Mouse (Mus musculus) 416B (cell line): ENCODE results near the gene Psmd2.
"Not testable (repeated sequence)": the region's sequence is repeated elsewhere in the genome, so short reads cannot be mapped to it uniquely, and the experiment has no call there.

Experiments
- DNase-seq: peaks from one replicate; pipeline ENCODE4 v3.0.0; 2011; ENCODE audit warnings: low read depth

The Psmd2 gene

GRCm38 (mm10) chr16:20657661-20658060 lies 6.2 kb downstream of the Psmd2 start:
- no peak for DNase-seq

- not testable (repeated sequence) for DNase-seq
These were observed 16.6 kb downstream of the Psmd2 start, which contains the start of gene Eif4g1 for GRCm38 (mm10) chr16:20668013-20668412. TSS of gene Eif4g1 (plus strand) at chr16:20668313.

GRCm38 (mm10) chr16:20670291-20670690 lies 18.8 kb downstream of the Psmd2 start:
- DNase-seq: no peak

GRCm38 (mm10) chr16:20671886-20672285 lies 20.4 kb downstream of the Psmd2 start:
- peak; percentile 84 for DNase-seq

DNA sequence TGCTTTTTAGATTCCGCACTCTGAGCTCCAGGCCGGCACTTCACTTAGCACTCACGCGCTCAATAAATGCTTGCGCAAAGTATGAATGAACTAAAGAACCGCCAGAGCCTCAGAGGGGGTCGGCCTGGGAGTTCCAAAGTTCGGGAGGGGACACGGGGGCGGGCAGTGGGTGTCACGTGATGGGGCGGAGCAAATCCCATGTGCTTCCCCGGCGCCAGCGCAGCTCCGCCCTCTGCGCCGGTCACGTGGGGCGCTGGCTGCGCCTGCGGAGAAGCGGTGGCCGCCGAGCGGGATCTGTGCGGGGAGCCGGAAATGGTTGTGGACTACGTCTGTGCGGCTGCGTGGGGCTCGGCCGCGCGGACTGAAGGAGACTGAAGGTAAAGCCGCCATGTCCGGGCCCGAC lies 21.0 kb downstream of the Psmd2 start:
- peak; percentile 95 for DNase-seq

- DNase-seq: no peak
These were observed 21.7 kb downstream of the Psmd2 start for GRCm38 (mm10) chr16:20672965-20673705.

DNA sequence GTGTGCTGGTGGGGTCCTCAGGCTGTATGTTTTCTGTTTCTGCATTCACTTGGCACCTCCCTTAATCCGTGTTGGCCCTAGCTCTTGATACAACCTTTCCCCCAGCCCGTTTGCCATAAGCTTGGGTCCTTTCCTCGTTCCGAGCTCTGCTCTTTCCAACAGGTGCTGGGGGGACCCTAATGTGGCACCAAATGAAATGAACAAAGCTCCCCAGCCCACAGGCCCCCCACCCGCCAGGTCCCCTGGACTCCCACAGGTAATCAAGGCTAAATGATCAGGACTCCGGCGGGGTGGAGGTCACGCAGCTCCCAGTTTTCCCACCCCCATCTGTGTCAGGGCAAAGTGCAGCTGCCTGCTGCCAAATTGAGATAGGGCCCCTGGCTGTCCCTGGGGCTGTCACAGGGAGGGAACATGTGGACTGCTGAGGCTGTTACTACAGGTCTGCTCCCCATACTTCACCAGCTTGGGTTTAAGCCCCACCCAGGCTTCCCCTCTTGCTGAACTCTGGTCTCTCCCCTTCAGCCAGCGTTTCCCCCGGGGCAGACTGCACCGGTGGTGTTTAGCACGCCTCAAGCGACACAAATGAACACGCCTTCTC lies 22.4 kb downstream of the Psmd2 start:
- peak; percentile 61 for DNase-seq

DNA sequence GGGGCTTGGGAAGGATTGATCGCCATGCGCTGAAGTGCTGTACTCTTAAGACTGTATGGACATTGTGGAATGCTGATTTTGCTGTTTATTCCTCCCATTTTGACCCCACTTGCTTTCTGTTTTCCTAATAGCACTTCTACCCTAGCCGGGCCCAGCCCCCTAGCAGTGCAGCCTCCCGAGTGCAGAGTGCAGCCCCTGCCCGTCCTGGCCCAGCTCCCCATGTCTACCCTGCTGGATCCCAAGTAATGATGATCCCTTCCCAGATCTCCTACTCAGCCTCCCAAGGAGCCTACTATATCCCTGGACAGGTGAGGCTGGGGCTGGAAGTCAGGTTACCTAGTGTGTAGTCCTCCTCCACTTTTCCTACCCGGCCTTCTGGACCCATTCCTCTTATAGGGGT lies 23.8 kb downstream of the Psmd2 start:
- no peak for DNase-seq

GRCm38 (mm10) chr16:20676702-20677101 lies 25.2 kb downstream of the Psmd2 start:
- peak; percentile 48 for DNase-seq

- no peak for DNase-seq
These were observed 25.9 kb downstream of the Psmd2 start for GRCm38 (mm10) chr16:20677380-20677779.

DNA sequence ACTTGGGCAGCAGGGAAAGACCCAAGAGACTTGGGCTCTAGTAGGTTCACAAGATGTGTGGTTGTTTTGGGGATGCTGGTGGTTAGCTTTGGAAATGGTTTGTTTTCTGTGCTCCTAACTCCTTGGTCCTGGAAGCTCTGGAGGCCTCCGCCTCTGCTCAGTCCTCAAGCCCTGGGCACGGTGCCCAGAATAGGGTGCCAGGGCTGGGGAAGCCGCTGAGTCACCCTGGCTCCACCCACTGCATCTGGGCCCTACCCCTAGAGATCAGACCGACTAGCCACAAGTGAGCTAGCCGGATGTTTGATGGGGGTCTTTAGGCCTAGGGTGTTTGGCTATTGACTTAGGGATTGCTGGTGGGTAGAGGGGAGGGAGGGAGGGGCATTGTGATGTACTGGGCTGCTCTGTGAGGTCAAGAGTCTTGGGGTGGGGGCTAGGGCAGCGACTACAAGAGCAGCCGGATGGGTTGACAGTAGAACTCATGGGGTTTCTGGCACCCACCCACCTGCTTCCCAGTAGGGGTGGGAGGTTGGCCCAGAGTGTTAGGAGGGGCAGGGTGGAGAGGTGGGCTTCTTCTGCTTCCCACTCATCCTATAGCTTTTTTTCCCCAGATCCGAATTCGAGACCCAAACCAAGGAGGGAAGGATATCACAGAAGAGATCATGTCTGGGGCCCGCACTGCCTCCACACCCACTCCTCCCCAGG lies 26.7 kb downstream of the Psmd2 start:
- DNase-seq: peak; percentile 90

- no peak for DNase-seq
These were observed 39.3 kb downstream of the Psmd2 start for GRCm38 (mm10) chr16:20690774-20691173.

DNA sequence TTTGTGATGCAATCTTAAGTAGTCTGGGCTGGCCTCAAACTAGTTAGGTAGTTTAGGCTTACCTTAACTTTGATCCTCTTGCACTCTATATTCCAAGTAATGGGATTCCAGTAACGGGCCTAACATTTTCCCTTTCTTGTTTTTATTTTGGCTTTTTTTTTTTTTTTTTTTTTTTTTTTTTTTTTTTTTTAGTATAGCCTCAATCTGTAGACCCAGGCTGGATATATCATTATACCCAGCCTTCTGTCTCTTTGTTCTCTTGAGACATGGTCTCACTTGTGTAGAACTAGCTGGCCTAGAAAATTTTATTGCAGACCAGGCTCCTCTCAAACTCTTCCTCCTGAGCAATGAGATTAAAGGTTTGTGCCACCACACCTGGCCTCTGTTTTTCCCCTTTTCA lies 40.2 kb downstream of the Psmd2 start:
- DNase-seq: no peak

DNA sequence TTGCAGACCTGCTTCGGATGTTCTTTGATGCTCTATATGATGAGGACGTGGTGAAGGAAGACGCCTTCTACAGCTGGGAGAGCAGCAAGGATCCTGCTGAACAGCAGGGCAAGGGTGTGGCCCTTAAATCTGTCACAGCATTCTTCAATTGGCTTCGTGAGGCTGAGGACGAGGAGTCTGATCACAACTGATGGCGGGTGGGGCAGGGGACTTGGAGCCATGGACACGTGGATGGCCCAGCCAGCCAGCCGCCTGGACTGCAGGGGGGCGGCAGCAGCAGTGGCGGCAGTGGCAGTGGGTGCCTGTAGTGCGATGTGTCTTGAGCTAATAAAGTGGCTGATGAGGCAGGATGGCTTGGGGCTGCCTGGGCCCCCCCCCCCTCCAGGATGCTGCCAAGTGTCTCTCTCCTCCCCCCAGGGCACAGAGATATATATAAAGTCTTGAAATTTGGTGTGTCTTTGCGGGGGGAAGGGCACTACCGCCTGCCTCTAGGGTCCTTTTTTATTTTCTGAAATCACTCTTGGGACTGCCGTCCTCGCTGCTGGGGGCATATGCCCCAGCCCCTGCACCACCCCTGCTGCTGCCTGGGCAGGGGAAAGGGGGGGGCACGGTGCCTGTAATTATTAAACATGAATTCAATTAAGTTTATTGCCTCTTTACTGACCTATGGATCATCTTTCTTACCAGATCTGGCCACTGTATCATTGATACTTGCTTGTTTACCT lies 41.0 kb downstream of the Psmd2 start:
- no peak for DNase-seq

GRCm38 (mm10) chr16:20693111-20693701 lies 41.8 kb downstream of the Psmd2 start, which contains the start of gene Fam131a:
TSS of gene Fam131a (plus strand) at chr16:20693241.
- DNase-seq: no peak

- DNase-seq: no peak
These were observed 43.3 kb downstream of the Psmd2 start for GRCm38 (mm10) chr16:20694781-20695180.

DNA sequence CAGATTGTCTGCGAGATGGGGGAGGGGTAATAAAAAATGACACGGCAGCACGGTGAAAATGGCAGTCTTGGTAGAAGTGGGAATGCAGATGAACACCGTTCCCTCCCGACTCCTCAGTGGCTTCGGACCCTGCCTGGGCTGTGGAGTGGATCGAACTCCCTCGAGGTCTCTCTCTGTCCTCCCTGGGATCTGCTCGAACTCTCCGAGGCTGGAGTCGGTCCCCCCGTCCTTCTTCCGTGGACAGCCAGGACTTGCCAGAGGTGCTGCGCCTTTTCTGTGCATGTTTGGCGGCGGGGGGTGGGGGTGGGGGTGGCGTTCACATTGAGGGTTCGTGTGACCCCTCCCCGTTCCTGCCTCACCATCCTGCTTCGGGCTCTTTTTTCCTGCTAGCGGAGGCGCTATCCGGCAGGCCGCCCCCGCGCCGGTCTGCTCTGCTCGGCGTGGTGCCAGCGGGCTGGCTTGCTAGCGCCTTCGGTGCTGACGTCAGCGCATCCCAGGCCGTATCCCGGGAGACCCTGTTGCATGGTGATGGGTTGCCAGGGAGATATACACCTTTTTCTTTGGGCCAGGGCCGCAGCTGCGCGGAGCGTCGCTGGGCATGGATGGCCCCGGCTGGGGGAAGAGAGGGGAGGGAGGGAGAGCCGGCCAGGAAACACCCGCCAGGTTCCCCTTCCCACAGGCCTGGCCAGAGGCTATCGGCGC lies 44.3 kb downstream of the Psmd2 start:
- DNase-seq: no peak

DNA sequence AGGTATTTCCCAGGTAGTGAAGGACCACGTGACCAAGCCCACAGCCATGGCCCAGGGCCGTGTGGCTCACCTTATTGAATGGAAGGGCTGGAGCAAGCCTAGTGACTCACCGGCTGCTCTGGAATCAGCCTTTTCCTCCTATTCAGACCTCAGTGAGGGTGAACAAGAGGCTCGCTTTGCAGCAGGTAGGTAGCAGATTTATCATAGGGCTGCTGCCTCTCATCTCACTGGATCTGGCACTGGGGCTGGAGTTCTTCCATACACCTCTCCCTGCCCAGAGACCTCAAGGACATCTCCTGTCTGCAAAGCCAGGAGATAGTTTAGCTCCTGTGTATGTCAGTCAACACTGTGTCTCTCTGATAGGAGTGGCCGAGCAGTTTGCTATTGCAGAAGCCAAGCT lies 47.8 kb downstream of the Psmd2 start:
- no peak for DNase-seq

DNA sequence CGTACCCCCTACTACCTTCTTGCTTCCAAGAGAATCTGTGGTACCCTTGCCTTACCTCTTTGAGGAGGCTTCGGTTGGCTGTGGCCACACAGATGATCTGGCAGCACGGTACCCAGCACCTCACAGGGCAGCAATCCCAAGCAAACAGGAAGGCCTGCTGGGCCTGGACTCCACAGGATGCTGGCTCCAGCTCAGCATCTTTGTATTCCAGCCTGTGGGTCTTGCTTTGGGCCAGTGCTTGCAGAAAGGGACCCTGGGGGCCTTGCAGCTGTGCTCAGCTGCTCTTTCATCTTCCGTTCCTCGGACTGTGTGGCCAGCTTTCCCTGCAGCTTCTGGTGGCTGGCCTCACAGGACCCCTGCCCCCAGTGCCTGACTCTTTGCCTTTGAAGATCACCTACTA lies 48.6 kb downstream of the Psmd2 start:
- DNase-seq: no peak

DNA sequence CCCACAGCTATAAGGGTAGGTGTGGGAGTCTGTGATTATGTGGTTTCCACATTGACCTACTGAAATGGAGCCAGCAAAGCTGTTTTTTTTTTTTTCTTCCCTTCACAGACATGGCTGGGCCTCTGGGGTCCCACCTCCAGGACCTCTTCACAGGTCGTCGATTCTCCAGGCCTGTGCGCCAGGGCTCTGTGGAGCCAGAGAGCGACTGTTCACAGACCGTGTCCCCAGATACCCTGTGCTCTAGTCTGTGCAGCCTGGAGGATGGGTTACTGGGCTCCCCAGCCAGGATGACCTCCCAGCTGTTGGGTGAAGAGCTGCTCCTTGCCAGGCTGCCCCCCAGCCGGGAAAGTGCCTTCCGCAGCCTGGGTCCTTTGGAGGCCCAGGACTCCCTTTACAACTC lies 49.9 kb downstream of the Psmd2 start:
- DNase-seq: no peak
